Mouse (Mus musculus) heart, adult 10 weeks (tissue): ENCODE results near the gene Jund. TPM values are rescaled to one million over a fixed set of nuclear protein-coding genes. Genes with fewer than 3 reads are reported as not detected.

Source experiments
- polyA plus RNA-seq: library from polyadenylated mRNA; stranded (reverse); fragments of 350-450 nt; fragmentation: Illumina TruSeq; extraction: RNeasy Lipid Tissue Mini Kit (QIAGEN cat#74804); gene quantifications from one replicate; pipeline ENCODE4 v1.2.3, GENCODE M21; 2014; ENCODE audit warnings: low read depth, low replicate concordance

Gene Jund
- 59.5 TPM for polyA plus RNA-seq

DNA sequence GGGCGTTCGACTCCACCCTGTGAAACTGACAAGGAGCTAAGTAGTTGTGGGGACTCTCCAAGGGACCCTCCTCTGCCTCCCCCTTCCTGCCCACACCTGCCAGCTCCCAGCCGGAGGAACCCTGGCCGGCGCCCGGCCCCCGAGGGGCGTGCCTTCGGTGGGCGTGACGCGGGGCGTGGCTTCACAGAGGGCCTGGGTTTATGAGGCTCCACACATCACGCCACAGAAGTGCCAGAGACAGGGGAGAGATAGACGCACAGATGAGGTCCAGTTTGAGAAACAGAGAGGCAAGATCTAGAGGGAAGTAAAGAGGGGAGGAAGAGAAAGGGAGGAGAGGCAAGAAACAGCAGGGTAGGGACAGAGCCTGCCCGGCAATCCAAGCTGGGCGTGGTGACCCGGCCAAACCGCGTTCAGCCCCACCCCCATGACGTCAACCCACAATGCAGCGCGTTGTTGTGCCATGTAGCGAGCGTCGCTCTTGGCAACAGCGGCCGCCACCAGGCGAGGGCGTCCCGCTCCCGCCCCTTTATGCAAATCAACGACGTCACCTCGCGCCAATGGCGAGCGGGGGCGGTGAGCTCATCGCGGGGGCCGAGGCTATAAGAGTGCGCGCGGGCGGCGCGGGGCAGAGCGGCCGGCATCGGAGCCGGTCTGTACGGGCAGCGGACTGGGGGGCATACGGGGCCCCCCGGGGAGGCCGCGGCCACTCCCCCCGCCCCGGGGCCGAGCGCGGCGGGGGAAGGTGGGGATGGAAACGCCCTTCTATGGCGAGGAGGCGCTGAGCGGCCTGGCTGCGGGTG, at the start of gene Jund:
Gene Jund (plus strand): TSS at position 640 of the 800 bp plus-strand sequence.

DNA sequence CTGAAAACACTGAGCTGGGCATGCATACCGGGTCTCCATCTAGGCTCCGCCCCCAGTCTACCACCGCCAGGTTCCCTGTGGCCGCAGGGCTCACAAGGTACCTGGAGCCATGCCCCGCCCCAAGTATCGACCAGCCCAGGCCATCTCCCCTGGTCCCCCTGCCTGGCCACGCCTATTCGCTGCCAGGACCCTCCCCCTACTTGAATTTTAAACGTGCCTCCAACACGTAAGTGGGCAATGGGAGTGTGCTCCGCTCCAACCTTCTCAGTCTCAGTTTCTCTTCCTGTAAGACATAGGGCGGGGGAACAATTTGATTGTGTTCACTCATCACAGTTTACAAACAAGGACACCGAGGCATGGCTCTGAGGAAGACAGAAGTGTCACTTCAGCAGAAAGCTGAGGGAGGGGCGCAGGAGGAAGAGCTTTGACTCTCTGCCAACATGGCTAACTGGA, 38.5 kb upstream of the Jund start, which contains the start of gene Pgpep1:
Gene Pgpep1 (minus strand): TSS at position 116 of the 453 bp plus-strand sequence.

DNA sequence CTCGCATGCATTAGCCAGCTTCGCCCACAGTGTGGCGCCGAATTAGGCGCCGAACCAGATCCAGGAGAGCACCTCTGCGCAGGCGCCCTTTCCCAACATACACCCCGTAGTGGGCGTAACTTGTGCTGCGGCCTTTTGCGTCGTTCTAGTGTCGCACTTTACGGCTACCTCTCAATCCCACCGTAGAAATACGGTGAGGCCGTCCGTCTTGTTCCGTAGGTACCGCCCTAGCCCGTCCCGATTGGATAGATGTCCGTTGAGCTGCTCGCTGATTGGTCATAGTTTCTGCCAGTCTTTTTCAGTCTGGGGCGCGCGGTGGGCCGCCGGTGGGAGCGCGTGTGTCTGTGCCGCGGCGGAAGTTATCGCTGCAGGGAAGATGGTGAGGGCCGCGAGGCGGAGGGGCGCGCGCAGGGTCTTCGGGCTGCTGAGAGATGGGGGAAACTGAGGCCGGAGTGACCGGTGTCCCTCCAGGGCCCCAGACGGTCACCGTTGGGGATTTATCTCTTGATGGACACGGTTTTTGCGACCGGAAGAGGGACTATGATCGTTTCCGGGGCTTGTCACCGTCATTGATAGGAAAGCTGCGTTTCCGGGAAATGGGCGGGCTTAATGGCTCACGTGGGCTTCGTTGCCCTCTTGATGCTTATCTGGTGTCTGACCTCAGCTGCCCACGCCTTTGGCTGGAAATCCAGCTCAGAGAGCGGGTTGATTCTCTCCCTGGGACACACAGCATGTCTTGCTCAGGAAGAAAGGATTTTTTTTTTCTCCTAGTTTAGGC, 25.5 kb upstream of the Jund start, which contains the start of gene Lsm4:
Gene Lsm4 (plus strand): TSS at position 170 of the 778 bp plus-strand sequence.

DNA sequence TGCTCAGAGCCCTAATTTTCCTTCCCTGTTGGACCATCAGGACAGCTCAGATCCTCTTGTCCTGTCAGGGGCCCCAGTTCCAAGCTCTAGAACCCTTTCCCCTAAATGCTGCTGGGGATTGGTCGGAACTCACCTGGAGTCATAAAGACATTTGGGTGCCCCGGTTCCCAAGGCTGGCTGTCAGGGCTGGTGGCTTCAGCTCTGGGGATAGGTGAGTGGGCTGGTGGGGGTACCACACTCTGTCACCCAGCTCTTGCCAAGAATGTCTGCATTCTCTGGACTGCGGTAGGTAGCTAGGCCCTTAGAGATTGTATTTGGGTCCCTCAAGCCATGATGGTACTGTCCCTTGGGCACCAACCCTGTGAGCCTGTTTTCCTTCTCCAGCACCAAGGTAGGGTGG, 4.5 kb downstream of the Jund start, which contains the start of gene Iqcn:
Gene Iqcn (plus strand): TSS at position 171 of the 400 bp plus-strand sequence.

DNA sequence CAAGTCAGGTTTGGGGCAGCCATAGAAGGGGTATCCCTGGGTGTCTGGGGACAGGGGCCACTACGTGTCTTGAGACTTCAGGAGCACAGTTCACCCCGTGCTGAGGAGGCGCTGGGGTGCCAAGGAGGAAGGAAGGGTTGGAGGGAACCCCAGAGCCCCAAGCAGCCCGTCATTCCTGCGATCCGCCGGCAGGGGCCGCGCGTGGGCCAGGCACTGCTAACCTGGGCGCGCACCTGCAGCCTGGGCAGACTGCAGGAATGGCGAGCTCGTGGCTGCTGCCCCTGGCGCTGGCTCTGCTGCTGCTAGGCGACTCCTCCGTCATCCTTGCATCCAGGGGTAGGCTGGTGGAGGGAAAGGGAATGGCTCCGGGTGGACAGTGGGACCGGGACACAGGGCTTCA, 19.5 kb downstream of the Jund start, which contains the start of gene Gm3336:
Gene Gm3336 (plus strand): TSS at position 247 of the 400 bp plus-strand sequence.

DNA sequence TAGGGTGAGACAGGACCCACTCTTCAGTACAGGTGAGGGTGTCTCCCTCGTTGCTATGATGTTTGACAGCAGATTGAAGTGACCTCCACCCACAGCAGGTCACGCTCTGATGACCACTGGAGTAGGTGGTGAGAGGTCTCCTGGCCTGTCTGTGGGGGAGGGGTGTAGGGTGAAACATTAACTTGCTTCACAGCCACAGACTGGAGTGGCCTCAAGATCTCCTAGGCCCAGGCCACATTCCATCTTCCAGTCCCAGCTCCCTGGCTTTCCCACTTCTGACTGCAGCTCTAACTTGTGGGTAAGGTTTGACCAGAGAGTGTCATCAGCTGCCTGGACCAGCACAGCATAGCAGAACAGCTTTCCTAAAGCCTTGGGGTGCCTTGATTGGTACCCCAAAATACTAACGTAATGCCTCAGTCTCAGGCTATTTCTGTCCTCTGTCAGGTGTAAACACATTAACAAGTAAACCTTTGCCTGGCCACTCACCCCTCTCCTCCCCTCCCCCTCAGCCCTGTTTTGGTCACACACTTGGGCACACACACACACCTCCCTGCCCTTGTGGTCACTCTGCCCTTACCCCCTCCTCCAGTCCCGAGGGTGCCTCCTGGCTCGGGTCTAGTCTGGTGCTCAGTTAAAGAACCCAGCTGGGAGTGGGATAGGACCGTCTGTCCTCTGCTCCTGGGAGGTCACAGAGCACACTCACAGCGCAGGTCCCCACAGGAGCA, 24.9 kb downstream of the Jund start, which contains the start of gene Pde4c:
Gene Pde4c (plus strand): TSS at position 235 of the 725 bp plus-strand sequence.

Other genes starting within 250 kb of the Jund start
- gene Klhl26, start 222.0 kb upstream of the Jund start, polyA plus RNA-seq = 9.1 TPM
- gene Tmem59l, start 211.6 kb upstream of the Jund start, polyA plus RNA-seq = not detected
- 0.63 TPM for gene Crlf1, start 205.8 kb upstream of the Jund start, polyA plus RNA-seq
- gene Rex1bd, start 192.2 kb upstream of the Jund start, polyA plus RNA-seq = 105 TPM
- gene Uba52, start 188.1 kb upstream of the Jund start, polyA plus RNA-seq = 1,940 TPM
- 152 TPM for gene Fkbp8, start 171.2 kb upstream of the Jund start, polyA plus RNA-seq
- 118 TPM for gene Kxd1, start 171.0 kb upstream of the Jund start, polyA plus RNA-seq
- gene Ell, start 159.5 kb upstream of the Jund start, polyA plus RNA-seq = 11.8 TPM
- gene Isyna1, start 104.6 kb upstream of the Jund start, polyA plus RNA-seq = 33.1 TPM
- 42.1 TPM for gene Ssbp4, start 90.1 kb upstream of the Jund start, polyA plus RNA-seq
- gene Lrrc25, start 82.8 kb upstream of the Jund start, polyA plus RNA-seq = 2.3 TPM
- 2.1 TPM for gene Gdf15, start 66.5 kb upstream of the Jund start, polyA plus RNA-seq
- gene Pgpep1, start 38.6 kb upstream of the Jund start, polyA plus RNA-seq = 23.9 TPM
- 90.3 TPM for gene Lsm4, start 25.7 kb upstream of the Jund start, polyA plus RNA-seq
- not detected for gene Iqcn, start 4.5 kb downstream of the Jund start, polyA plus RNA-seq
- gene Gm3336, start 19.6 kb downstream of the Jund start, polyA plus RNA-seq = not detected
- 7.0 TPM for gene Pde4c, start 24.8 kb downstream of the Jund start, polyA plus RNA-seq
- 57.6 TPM for gene Rab3a, start 55.7 kb downstream of the Jund start, polyA plus RNA-seq
- gene Mpv17l2, start 62.0 kb downstream of the Jund start, polyA plus RNA-seq = 19.0 TPM
- 24.1 TPM for gene Pik3r2, start 77.8 kb downstream of the Jund start, polyA plus RNA-seq
- 6.4 TPM for gene Mast3, start 106.1 kb downstream of the Jund start, polyA plus RNA-seq
- gene Il12rb1, start 109.5 kb downstream of the Jund start, polyA plus RNA-seq = not detected
- gene Arrdc2, start 140.8 kb downstream of the Jund start, polyA plus RNA-seq = 11.1 TPM
- 15.8 TPM for gene Kcnn1, start 164.3 kb downstream of the Jund start, polyA plus RNA-seq
- gene Ccdc124, start 175.0 kb downstream of the Jund start, polyA plus RNA-seq = 55.5 TPM
- not detected for gene Slc5a5, start 193.8 kb downstream of the Jund start, polyA plus RNA-seq
- 1,294 TPM for gene Rpl18a, start 198.5 kb downstream of the Jund start, polyA plus RNA-seq
- 9.2 TPM for gene Map1s, start 207.0 kb downstream of the Jund start, polyA plus RNA-seq